Mouse (Mus musculus) urinary bladder, postnatal 0 days (tissue): ENCODE results near the gene Gm26965. TPM values are rescaled to one million over a fixed set of nuclear protein-coding genes. Genes with fewer than 3 reads are reported as not detected.

Source experiments
- polyA plus RNA-seq: library from polyadenylated mRNA; unstranded; fragments of >200 nt; fragmentation: Nextera tagmentation; extraction: Ambion mirVana; gene quantifications from 2 replicates; pipeline ENCODE4 v1.2.1, GENCODE M21; 2015

Gm26965 gene
- polyA plus RNA-seq = not detected in 2 replicates

DNA sequence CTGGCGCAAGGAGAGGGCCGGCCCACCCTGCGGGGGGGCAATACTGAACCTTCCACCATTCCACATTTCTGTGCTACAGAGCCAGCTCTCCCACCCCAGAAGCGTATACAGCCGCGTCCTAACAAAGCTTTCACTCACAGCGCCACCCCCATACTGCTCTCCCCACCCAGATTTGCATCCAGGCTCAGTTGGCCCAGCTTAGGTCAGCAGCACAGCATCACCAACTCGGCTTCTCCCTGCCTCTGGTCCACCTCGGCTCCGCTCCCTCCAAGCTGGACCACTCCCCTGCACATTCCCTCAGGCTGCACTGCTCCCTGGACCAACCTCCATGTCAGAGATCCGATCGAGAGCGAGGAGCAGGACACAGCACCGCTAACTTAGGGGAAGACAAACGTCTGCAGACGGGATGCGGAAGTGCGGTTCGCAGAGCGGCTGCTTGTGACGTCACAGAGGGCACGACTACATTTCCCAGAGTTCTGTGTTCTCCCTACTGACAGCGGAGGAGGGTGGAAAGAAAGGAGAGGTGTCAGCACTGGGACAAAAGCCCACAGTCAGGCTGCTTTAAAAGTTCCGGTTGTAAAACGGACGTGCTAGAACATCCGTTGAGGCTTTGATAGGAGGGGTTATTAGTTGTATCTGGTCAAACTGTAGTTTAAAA is at the start of gene Gm26965, which contains the start of gene Zfp87:
Gene Gm26965 (minus strand): TSS at position 399 of the 658 bp plus-strand sequence.
Gene Zfp87 (minus strand): TSS at position 425 of the 658 bp plus-strand sequence.

DNA sequence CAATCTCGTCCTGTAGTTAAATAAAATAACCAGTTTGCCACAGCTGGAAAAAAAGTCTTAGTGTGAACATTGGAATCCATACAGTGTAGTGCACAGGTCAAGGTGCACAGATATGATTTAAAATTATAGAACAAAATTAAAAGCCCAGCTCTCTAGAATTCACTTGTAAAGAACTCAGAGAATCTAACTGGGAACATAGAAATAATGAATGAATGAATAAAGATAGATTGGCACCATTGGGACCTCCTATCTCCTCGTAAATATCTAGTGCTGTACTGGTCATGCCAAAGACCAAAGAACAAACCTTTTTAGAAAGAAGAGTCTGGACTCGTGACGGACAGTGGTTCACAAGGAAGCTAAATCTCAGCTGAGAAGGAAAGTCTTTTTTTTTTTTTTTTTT is 27.8 kb upstream of the Gm26965 start, which contains the start of gene Zfp748:
Gene Zfp748 (minus strand): TSS at position 101 of the 400 bp plus-strand sequence.

DNA sequence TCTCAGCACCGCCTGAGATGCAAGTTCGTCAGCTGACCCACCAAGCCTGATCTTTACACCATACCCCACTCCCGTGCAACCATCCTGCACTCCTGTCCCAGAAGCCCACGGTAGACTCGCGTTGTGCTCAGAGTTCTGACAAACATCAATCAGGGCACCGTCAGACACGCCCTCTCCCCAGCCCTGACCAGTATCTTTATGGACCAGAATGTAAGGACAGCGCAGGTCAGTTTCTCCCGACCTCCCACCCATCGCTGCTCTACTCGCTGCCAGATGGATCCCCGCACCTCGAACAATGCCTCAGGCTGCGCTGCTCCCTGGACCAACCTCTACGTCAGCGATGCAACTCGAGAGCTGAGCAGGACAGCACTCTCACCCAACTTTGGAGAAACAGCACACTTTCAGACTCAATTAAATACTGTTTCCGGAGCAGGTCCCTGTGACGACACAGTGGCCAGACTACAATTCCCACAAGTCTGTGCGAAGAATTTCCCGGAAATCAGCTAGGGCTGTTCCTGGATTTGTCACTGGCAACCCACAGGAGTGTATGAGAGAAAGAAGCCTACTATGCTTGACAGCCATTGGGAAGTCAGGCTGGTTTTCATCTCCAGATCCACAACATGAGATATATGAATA is 25.7 kb downstream of the Gm26965 start, which contains the start of gene Zfp58:
Gene Zfp58 (minus strand): TSS at position 472 of the 636 bp plus-strand sequence.

DNA sequence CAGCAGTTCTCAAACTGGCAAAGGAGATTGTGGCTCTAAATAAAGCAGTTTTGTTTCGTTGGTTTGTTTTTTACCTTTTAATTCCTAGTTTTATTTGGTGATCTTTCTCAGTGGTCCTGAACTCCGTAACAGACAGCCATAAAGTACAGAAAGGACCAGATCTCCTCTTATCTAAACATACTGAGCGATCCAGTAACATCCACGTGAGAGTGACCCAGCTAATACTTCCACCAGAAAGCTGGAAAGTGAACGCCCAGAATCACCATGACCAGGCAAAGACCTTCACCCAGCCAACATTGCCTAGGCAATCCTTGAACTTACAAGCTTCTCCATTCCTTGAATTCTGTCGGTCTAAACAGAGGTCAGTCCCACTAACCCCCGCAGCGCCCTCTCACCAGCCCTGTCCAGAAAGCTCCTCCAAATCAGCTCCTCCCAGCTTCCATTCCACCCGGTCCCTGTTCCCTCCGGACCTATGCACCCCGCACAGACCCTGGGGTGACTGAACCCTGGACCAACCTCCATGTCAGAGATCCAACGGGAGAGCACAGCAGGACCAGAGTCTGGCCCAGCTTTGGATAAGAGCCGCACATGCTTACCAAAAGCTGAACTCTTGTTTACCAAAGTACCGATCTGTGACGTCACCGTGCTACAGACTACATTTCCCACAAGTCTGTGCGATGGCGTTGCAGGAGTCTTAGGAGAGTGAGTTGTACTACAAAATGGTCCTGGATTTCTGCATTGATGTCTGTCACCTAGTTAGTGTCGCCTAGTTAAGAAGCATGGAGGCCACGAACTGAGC is 42.1 kb downstream of the Gm26965 start, which contains the start of gene Zfp874b:
Gene Zfp874b (minus strand): TSS at position 634 of the 799 bp plus-strand sequence.

DNA sequence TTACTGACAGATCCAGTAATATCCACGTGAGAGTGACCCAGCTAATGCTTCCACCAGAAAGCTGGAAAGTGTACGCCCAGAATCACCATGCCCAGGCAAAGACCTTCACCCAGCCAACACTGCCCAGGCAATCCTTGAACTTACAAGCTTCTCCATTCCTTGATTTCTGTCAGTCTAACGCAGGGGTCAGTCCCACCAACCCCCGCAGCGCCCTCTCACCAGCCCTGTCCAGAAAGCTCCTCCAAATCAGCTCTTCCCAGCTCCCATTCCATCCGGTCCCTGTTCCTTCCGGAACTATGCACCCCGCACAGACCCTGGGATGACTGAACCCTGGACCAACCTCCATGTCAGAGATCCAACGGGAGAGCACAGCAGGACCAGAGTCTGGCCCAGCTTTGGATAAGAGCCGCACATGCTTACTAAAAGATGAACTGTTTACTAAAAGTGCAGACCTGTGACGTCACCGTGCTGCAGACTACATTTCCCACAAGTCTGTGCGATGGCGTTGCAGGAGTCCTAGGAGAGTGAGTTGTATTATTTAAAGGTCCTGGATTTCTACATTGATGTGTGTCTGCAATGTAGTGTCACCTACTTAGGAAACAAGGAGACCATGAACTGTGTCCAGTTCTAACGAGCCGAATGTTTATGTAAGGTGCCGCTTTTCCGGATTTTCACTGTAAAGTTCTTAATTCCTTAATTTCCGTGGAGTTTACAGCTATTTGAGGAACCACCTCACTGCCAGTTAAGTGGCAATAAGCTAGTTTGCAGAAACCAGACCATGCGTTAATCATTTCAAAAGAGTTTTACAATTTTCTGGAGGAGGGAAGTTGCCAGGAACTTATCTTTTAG is 74.6 kb downstream of the Gm26965 start, which contains the start of gene Zfp874a:
Gene Zfp874a (minus strand): TSS at position 453 of the 849 bp plus-strand sequence.

Other genes starting within 250 kb of the Gm26965 start
- gene Zfp458, start 247.7 kb downstream of the Gm26965 start, polyA plus RNA-seq = 0.46 and 1.0 TPM in 2 replicates
- gene Zfp457, start 219.7 kb downstream of the Gm26965 start, polyA plus RNA-seq = 0.30 TPM in 1 of 2 replicates, not detected in the other
- gene Zfp595, start 193.6 kb downstream of the Gm26965 start, polyA plus RNA-seq = 1.1 TPM in 2 replicates
- gene Gm28044, start 165.6 kb downstream of the Gm26965 start, polyA plus RNA-seq = 0.52 TPM in 1 of 2 replicates, not detected in the other
- 0.45 and 0.47 TPM in 2 replicates for gene Zfp953, start 165.5 kb downstream of the Gm26965 start, polyA plus RNA-seq
- 0.22 and 0.26 TPM in 2 replicates for gene Gm28041, start 150.4 kb downstream of the Gm26965 start, polyA plus RNA-seq
- 0.43 and 0.44 TPM in 2 replicates for gene Zfp456, start 150.3 kb downstream of the Gm26965 start, polyA plus RNA-seq
- gene Zfp429, start 126.3 kb downstream of the Gm26965 start, polyA plus RNA-seq = 3.5 and 3.6 TPM in 2 replicates
- gene Zfp459, start 104.7 kb downstream of the Gm26965 start, polyA plus RNA-seq = 0.48 and 1.3 TPM in 2 replicates
- gene Zfp874a, start 74.5 kb downstream of the Gm26965 start, polyA plus RNA-seq = 4.8 and 5.0 TPM in 2 replicates
- 1.7 and 1.9 TPM in 2 replicates for gene Zfp874b, start 41.9 kb downstream of the Gm26965 start, polyA plus RNA-seq
- gene Zfp58, start 25.6 kb downstream of the Gm26965 start, polyA plus RNA-seq = 5.0 and 5.2 TPM in 2 replicates
- 26.4 and 29.8 TPM in 2 replicates for gene Zfp87, start within 50 bp of the Gm26965 start, polyA plus RNA-seq
- gene Zfp748, start 27.7 kb upstream of the Gm26965 start, polyA plus RNA-seq = 4.0 and 5.1 TPM in 2 replicates
- 1.7 and 1.9 TPM in 2 replicates for gene Zfp729b, start 83.6 kb upstream of the Gm26965 start, polyA plus RNA-seq
- gene Gm49345, start 111.6 kb upstream of the Gm26965 start, polyA plus RNA-seq = 0.70 TPM in 1 of 2 replicates, not detected in the other
- 1.1 and 1.5 TPM in 2 replicates for gene Zfp729a, start 111.6 kb upstream of the Gm26965 start, polyA plus RNA-seq
- gene Zfp738, start 160.9 kb upstream of the Gm26965 start, polyA plus RNA-seq = 5.9 and 6.5 TPM in 2 replicates
- 2.1 and 2.9 TPM in 2 replicates for gene Zfp65, start 203.0 kb upstream of the Gm26965 start, polyA plus RNA-seq
- gene Zfp85, start 229.1 kb upstream of the Gm26965 start, polyA plus RNA-seq = 2.0 and 2.3 TPM in 2 replicates